Mouse (Mus musculus) forebrain, postnatal 0 days (tissue): ENCODE measurements around the gene Coro7. TPM values are rescaled to one million over a fixed set of nuclear protein-coding genes. Genes with fewer than 3 reads are reported as not detected.
A peak's percentile ranks its signal among the peaks of the same experiment; 100 is the strongest.

Source experiments
- ATAC-seq: fragments of 200-750 bp; cut with Nextera tagmentation; 2 replicates; pipeline ENCODE4 v1.8.0; 2017; ENCODE audit warnings: mild to moderate bottlenecking, moderate library complexity
- DNase-seq: peaks from one replicate; pipeline ENCODE4 v3.0.0-alpha.2; 2015
- H3K27ac ChIP-seq: fragments of 300-500 bp; sonication (generic); 2 replicates; pipeline ENCODE4 v1.5.1; 2014; ENCODE audit warnings: low read depth, mild to moderate bottlenecking, antibody characterized with exemption, low read length, moderate library complexity, mixed read lengths
- H3K27me3 ChIP-seq: fragments of 300-500 bp; sonication (generic); 2 replicates; pipeline ENCODE4 v1.6.1; 2014; ENCODE audit warnings: mild to moderate bottlenecking, low read length, mixed read lengths; ENCODE audit not compliant: insufficient read depth
- H3K36me3 ChIP-seq: fragments of 300-500 bp; sonication (generic); 2 replicates; pipeline ENCODE4 v1.6.1; 2014; ENCODE audit warnings: mild to moderate bottlenecking, moderate library complexity; ENCODE audit not compliant: insufficient read depth
- H3K4me1 ChIP-seq: fragments of 300-500 bp; sonication (generic); 2 replicates; pipeline ENCODE4 v1.6.1; 2014; ENCODE audit warnings: antibody characterized with exemption; ENCODE audit not compliant: insufficient read depth
- H3K4me2 ChIP-seq: fragments of 300-500 bp; sonication (generic); 2 replicates; pipeline ENCODE4 v1.6.1; 2014; ENCODE audit warnings: low read depth, mild to moderate bottlenecking, moderate library complexity
- H3K4me3 ChIP-seq: fragments of 300-500 bp; sonication (generic); 2 replicates; pipeline ENCODE4 v1.5.1; 2014; ENCODE audit warnings: low read depth, low read length, mixed read lengths
- H3K9ac ChIP-seq: fragments of 300-500 bp; sonication (generic); 2 replicates; pipeline ENCODE4 v1.6.1; 2014; ENCODE audit warnings: mild to moderate bottlenecking
- H3K9me3 ChIP-seq: fragments of 300-500 bp; sonication (generic); 2 replicates; pipeline ENCODE4 v1.6.1; 2016; ENCODE audit warnings: low read length
- CTCF ChIP-seq: sonication (generic); IDR thresholded peaks from 2 replicates; pipeline ENCODE4 v1.5.1; 2016; ENCODE audit warnings: antibody characterized with exemption, control low read depth, low read depth
- WGBS: fragments of 180-500 bp; shearing (Covaris S2); extraction: QIAGEN DNeasy Blood & Tissue Kit; methylation state at CpG from one replicate; pipeline ENCODE4 v1.1.7; 2014; 5-methylcytosine and 5-hydroxymethylcytosine counted together
- polyA plus RNA-seq: library from polyadenylated mRNA; unstranded; fragments of >200 nt; fragmentation: Nextera tagmentation; extraction: Ambion mirVana; gene quantifications from 2 replicates; pipeline ENCODE4 v1.2.1, GENCODE M21; 2015
- total RNA-seq: library from RNA; depleted of rRNA; stranded (reverse); fragments of >200 nt; gene quantifications from 2 replicates; pipeline ENCODE4 v1.2.3, GENCODE M21; 2014

The Coro7 gene
- total and polyA plus RNA-seq, 2 experiments from 2014 or later, result 24.9 to 29.3 TPM

- H3K36me3 ChIP-seq, result peaks cover 28% of the 10 kb centered on the region
- TF ChIP-seq CTCF, result no peak
- 15% methylated on average over 9 of the region's 9 CpGs for WGBS
- H3K9me3 ChIP-seq, result no peaks in the 10 kb centered on the region
- peak overlapping the region; percentile 52 for H3K4me3 ChIP-seq
- peak overlapping the region; percentile 59 for H3K4me2 ChIP-seq
- H3K27ac ChIP-seq, result peak overlapping the region; percentile 79
- ATAC-seq, result peak; percentile 8; the same call in 1 of the 2 replicates
- H3K4me1 ChIP-seq, result peaks cover 13% of the 10 kb centered on the region
- peak overlapping the region; percentile 75 for H3K9ac ChIP-seq
- H3K27me3 ChIP-seq, result no peaks in the 10 kb centered on the region
- DNase-seq, result no peak
These were observed 55.5 kb downstream of the Coro7 start for GRCm38 (mm10) chr16:4624074-4624473.

GRCm38 (mm10) chr16:4616829-4617228 is 62.7 kb downstream of the Coro7 start:
- no peak overlapping the region for H3K4me3 ChIP-seq
- H3K27me3 ChIP-seq, result no peaks in the 10 kb centered on the region
- H3K9me3 ChIP-seq, result no peaks in the 10 kb centered on the region
- H3K4me1 ChIP-seq, result no peaks in the 10 kb centered on the region
- ATAC-seq (no peak), DNase-seq (no peak)
- WGBS, result 89% methylated on average over 4 of the region's 4 CpGs
- no peak overlapping the region for H3K27ac ChIP-seq
- no peak for TF ChIP-seq CTCF
- no peak overlapping the region for H3K9ac ChIP-seq
- peaks cover 40% of the 10 kb centered on the region for H3K36me3 ChIP-seq
- H3K4me2 ChIP-seq, result no peak overlapping the region

GRCm38 (mm10) chr16:4615297-4615696 is 64.3 kb downstream of the Coro7 start:
- DNase-seq, result no peak
- Histone ChIP-seq H3K27me3 (no peaks in the 10 kb centered on the region), H3K4me2 (no peak overlapping the region), H3K4me1 (no peaks in the 10 kb centered on the region), H3K4me3 (no peak overlapping the region), H3K9ac (no peak overlapping the region), H3K27ac (no peak overlapping the region), H3K9me3 (no peaks in the 10 kb centered on the region), H3K36me3 (peaks cover 54% of the 10 kb centered on the region)
- ATAC-seq, result no peak
- 88% methylated on average over 1 of the region's 1 CpGs for WGBS
- no peak for TF ChIP-seq CTCF

GRCm38 (mm10) chr16:4614639-4615038 is 64.9 kb downstream of the Coro7 start:
- H3K36me3 ChIP-seq, result peaks cover 59% of the 10 kb centered on the region
- WGBS, result 91% methylated on average over 3 of the region's 3 CpGs

GRCm38 (mm10) chr16:4613736-4614135 is 65.8 kb downstream of the Coro7 start:
- DNase-seq (no peak), ATAC-seq (no peak)
- Histone ChIP-seq H3K27me3 (no peaks in the 10 kb centered on the region), H3K27ac (no peak overlapping the region), H3K4me2 (no peak overlapping the region), H3K36me3 (peaks cover 62% of the 10 kb centered on the region), H3K9ac (no peak overlapping the region), H3K4me1 (no peaks in the 10 kb centered on the region), H3K9me3 (no peaks in the 10 kb centered on the region), H3K4me3 (no peak overlapping the region)
- TF ChIP-seq CTCF, result no peak
- 94% methylated on average over 9 of the region's 9 CpGs for WGBS

More at GRCm38 (mm10) chr16:4614639-4615038, 64.9 kb downstream of the Coro7 start:
- Histone ChIP-seq H3K4me1 (no peaks in the 10 kb centered on the region), H3K27me3 (no peaks in the 10 kb centered on the region), H3K9ac (no peak overlapping the region), H3K27ac (no peak overlapping the region), H3K4me2 (no peak overlapping the region), H3K4me3 (no peak overlapping the region), H3K9me3 (no peaks in the 10 kb centered on the region)
- ATAC-seq (no peak), DNase-seq (no peak)
- peak; percentile 6; the same call in 1 of the 2 replicates for TF ChIP-seq CTCF

- H3K36me3 ChIP-seq, result peaks cover 62% of the 10 kb centered on the region
- no peak overlapping the region for H3K27ac ChIP-seq
- peak; percentile 20; the same call in 1 of the 2 replicates for TF ChIP-seq CTCF
- no peaks in the 10 kb centered on the region for H3K9me3 ChIP-seq
- no peak overlapping the region for H3K9ac ChIP-seq
- no peaks in the 10 kb centered on the region for H3K4me1 ChIP-seq
- no peak overlapping the region for H3K4me2 ChIP-seq
- WGBS, result 93% methylated on average over 7 of the region's 7 CpGs
- no peaks in the 10 kb centered on the region for H3K27me3 ChIP-seq
- DNase-seq, result no peak
- ATAC-seq, result no peak
- no peak overlapping the region for H3K4me3 ChIP-seq
These were observed 67.9 kb downstream of the Coro7 start for GRCm38 (mm10) chr16:4611676-4612075.

- no peak overlapping the region for H3K9ac ChIP-seq
- no peak overlapping the region for H3K4me3 ChIP-seq
- no peaks in the 10 kb centered on the region for H3K27me3 ChIP-seq
- no peak overlapping the region for H3K27ac ChIP-seq
- H3K36me3 ChIP-seq, result peaks cover 61% of the 10 kb centered on the region
- no peak overlapping the region for H3K4me2 ChIP-seq
- H3K9me3 ChIP-seq, result no peaks in the 10 kb centered on the region
- no peak for TF ChIP-seq CTCF
- DNase-seq, result no peak
- WGBS, result 96% methylated on average over 5 of the region's 5 CpGs
- no peak for ATAC-seq
- H3K4me1 ChIP-seq, result no peaks in the 10 kb centered on the region
These were observed 68.4 kb downstream of the Coro7 start for GRCm38 (mm10) chr16:4611193-4611592.
